In the genomic region with DNA sequence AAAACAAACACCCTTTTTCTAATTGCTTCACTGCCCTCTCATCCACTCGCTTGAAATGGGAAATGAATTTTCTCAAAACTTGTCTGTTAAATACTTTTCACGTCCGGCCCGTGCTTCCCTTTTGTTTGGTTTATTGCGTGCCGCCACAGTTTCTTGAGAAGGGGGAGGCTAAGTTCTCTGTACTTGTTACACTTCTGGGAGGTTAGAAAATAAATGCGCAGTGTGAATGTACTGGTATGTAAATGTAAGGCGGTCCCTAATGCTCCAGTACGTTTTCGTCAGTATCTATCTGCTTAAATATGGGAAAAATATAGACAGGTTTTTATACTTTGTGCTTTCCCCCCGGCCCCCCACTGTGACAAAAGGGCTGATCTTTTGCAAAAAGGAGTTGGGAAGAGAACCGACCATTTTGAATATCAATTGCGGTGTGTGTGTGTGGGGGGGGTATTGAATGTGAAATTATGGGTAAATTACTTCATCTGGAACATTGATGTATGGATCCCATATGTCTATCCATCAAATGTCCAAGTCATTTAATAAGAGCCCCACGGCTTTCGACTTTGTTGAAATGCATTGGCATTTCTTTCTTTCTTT, we compare ENCODE assay signal across 8 mouse cellular contexts. TPM values are rescaled to one million over a fixed set of nuclear protein-coding genes. Genes with fewer than 3 reads are reported as not detected.
DNase-seq lines count a peak whose midpoint lies in the region; ATAC-seq and TF ChIP-seq lines count a peak whose summit lies in the region.

No protein-coding gene starts in this region.

- ATAC-seq in midbrain, embryonic 12.5 days (ENCODE audit: low FRiP score, low read depth): no peak
- no peak for ATAC-seq in erythroid progenitor cell, adult 5-6 weeks (replicated peaks; ENCODE audit: low FRiP score, poor library complexity, severe bottlenecking)

- intact Hi-C loops in left cerebral cortex, adult 2 months (cut with DNase I): loop anchor here (2.0 to 5.0 kb wide), 3 partner anchors 62 to 132 kb away; a partner anchor contains a TSS

- peaks cover 5% of the 10 kb centered on the region; the same call in 1 of the 2 replicates for H3K9me3 ChIP-seq in hindbrain, embryonic 10.5 days
- no peaks in the 10 kb centered on the region for H3K9me3 ChIP-seq in midbrain, embryonic 12.5 days

- H3K27me3 ChIP-seq in hindbrain, embryonic 10.5 days (ENCODE audit: insufficient read depth, poor library complexity, severe bottlenecking): no peaks in the 10 kb centered on the region
- no peaks in the 10 kb centered on the region for H3K27me3 ChIP-seq in midbrain, embryonic 12.5 days

- peaks cover 32% of the 10 kb centered on the region for H3K4me1 ChIP-seq in hindbrain, embryonic 10.5 days (replicated peaks)
- peaks cover 27% of the 10 kb centered on the region for H3K4me1 ChIP-seq in midbrain, embryonic 12.5 days

- WGBS in hindbrain, embryonic 10.5 days: 2% methylated on average over 15 of the region's 15 CpGs
- WGBS in midbrain, embryonic 12.5 days: 4% methylated on average over 15 of the region's 15 CpGs

- 0 out of 2 replicates have a peak, but pooled peaks cover 7% of the 10 kb centered on the region for H3K36me3 ChIP-seq in hindbrain, embryonic 10.5 days
- H3K36me3 ChIP-seq in midbrain, embryonic 12.5 days: no peaks in the 10 kb centered on the region

- peak overlapping the region; percentile 92 for H3K4me3 ChIP-seq in left cerebral cortex, adult 2 months
- peak overlapping the region; percentile 98 for H3K4me3 ChIP-seq in hindbrain, embryonic 10.5 days
- H3K4me3 ChIP-seq in midbrain, embryonic 12.5 days: peak overlapping the region; percentile 96

- DNase-seq in left cerebral cortex, adult 2 months (ENCODE audit: extremely low spot score in 1 of 2, low spot score in 2 of 2): no peak
- DNase-seq in left cerebral cortex, adult 8-10 months (ENCODE audit: low spot score in 2 of 2): no peak
- peak; percentile 37 for DNase-seq in c-Kit-positive CD71-positive TER-119-positive erythroid progenitor cells, embryonic 14.5 days (ENCODE audit: low spot score)
- peak; percentile 9 for DNase-seq in hindbrain, embryonic 10.5 days (ENCODE audit: low spot score)
- no peak for DNase-seq in urinary bladder, adult 2 months (ENCODE audit: low spot score)
- DNase-seq in urinary bladder, adult 18-20 months (ENCODE audit: low spot score in 2 of 2): no peak

- H3K4me2 ChIP-seq in midbrain, embryonic 12.5 days (replicated peaks): peak overlapping the region; percentile 75

- H3K9ac ChIP-seq in midbrain, embryonic 12.5 days (replicated peaks): peak overlapping the region; percentile 96

- TF ChIP-seq CTCF in left cerebral cortex, adult 2 months (IDR thresholded peaks at IDR 0.05): no peak

- peak overlapping the region; percentile 95 for H3K27ac ChIP-seq in left cerebral cortex, adult 2 months
- peak overlapping the region; percentile 97 for H3K27ac ChIP-seq in hindbrain, embryonic 10.5 days
- peak overlapping the region; percentile 99 for H3K27ac ChIP-seq in midbrain, embryonic 12.5 days (replicated peaks)

RNA-seq across cellular contexts. Expression of a gene that starts 1.2 kb away (rescaled TPM):
- 100 to 1,000 TPM; 269 to 312 TPM for total RNA-seq in left cerebral cortex, adult 2 months (2021)
- 100 to 1,000 TPM; 316 to 326 (median 319) TPM for total RNA-seq in left cerebral cortex, adult 8-10 months (2022)
- 423 and 447 TPM in 2 replicates for polyA plus RNA-seq in hindbrain, embryonic 10.5 days (2016; fragmentation: Nextera tagmentation; extraction: Ambion mirVana)
- polyA plus RNA-seq in midbrain, embryonic 12.5 days (2016; fragmentation: Nextera tagmentation; extraction: Ambion mirVana): 416 and 429 TPM in 2 replicates
- 198 and 224 TPM in 2 replicates for polyA plus RNA-seq in urinary bladder, adult 2 months (2012; rRNA removed)
- 167 and 189 TPM in 2 replicates for total RNA-seq in erythroid progenitor cell, adult 5-6 weeks (2015; ENCODE audit: low replicate concordance)
- 191 and 192 TPM in 2 replicates for total RNA-seq in erythroid progenitor cell, adult 5-6 weeks (2017; ENCODE audit: low replicate concordance)

Comparison
In these comparisons a context has a peak if more than half of its experiments do, and no peak if none do; other contexts are left out.
1. DNase-seq: peak in c-Kit-positive CD71-positive TER-119-positive erythroid progenitor cells, embryonic 14.5 days (single experiment) and hindbrain, embryonic 10.5 days (single experiment); none in left cerebral cortex, adult 2 months (0 of 2), left cerebral cortex, adult 8-10 months (0 of 2), urinary bladder, adult 2 months (single experiment) and urinary bladder, adult 18-20 months (0 of 2).
2. Peak in every context shown above with its lines, with median percentiles within 50 percentile points of each other: H3K27ac ChIP-seq and H3K4me3 ChIP-seq.